Mouse (Mus musculus): ENCODE measurements around the gene Zmynd8. TPM values are rescaled to one million over a fixed set of nuclear protein-coding genes. Genes with fewer than 3 reads are reported as not detected.

The Zmynd8 gene
- polyA plus RNA-seq, 1 experiment from 2014 or later, result 68.7 TPM

- no peaks in the 10 kb centered on the region for H3K9me3 ChIP-seq
- no peak overlapping the region for H3K9ac ChIP-seq
- H3K27me3 ChIP-seq (replicated peaks), result no peaks in the 10 kb centered on the region
- ATAC-seq (ENCODE audit: low FRiP score, low read depth), result no peak
- WGBS, result 82% methylated on average over 9 of the region's 9 CpGs
- H3K36me3 ChIP-seq, result peaks cover 14% of the 10 kb centered on the region
- no peak overlapping the region for H3K4me3 ChIP-seq
- H3K4me2 ChIP-seq (replicated peaks), result no peak overlapping the region
- H3K27ac ChIP-seq, result no peak overlapping the region
- H3K4me1 ChIP-seq, result peaks cover 69% of the 10 kb centered on the region
Measured at GRCm38 (mm10) chr2:165852896-165853633, 45.8 kb downstream of the Zmynd8 start.

- Histone ChIP-seq H3K9me3 (no peaks in the 10 kb centered on the region), H3K27ac (0 out of 2 replicates have a peak overlapping the region, but pooled peaks have one; percentile 7), H3K4me3 (no peak overlapping the region), H3K4me1 (peaks cover 63% of the 10 kb centered on the region), H3K27me3 (replicated peaks) (no peaks in the 10 kb centered on the region), H3K9ac (no peak overlapping the region), H3K36me3 (peaks cover 14% of the 10 kb centered on the region), H3K4me2 (replicated peaks) (no peak overlapping the region)
- WGBS, result 91% methylated on average over 11 of the region's 11 CpGs
- no peak for ATAC-seq (ENCODE audit: low FRiP score, low read depth)
Measured at GRCm38 (mm10) chr2:165852453-165852852, 46.4 kb downstream of the Zmynd8 start.

- Histone ChIP-seq H3K4me1 (peaks cover 57% of the 10 kb centered on the region), H3K27me3 (replicated peaks) (no peaks in the 10 kb centered on the region), H3K27ac (0 out of 2 replicates have a peak overlapping the region, but pooled peaks have one; percentile 26), H3K4me2 (replicated peaks) (no peak overlapping the region), H3K4me3 (no peak overlapping the region), H3K9me3 (no peaks in the 10 kb centered on the region), H3K36me3 (peaks cover 18% of the 10 kb centered on the region), H3K9ac (peak overlapping the region; percentile 17; the same call in 1 of the 2 replicates)
- WGBS, result 90% methylated on average over 13 of the region's 13 CpGs
- no peak for ATAC-seq (ENCODE audit: low FRiP score, low read depth)
Measured at GRCm38 (mm10) chr2:165851811-165852415, 46.9 kb downstream of the Zmynd8 start.

- peaks cover 28% of the 10 kb centered on the region for H3K36me3 ChIP-seq
- peaks cover 46% of the 10 kb centered on the region for H3K4me1 ChIP-seq
- no peak overlapping the region for H3K9ac ChIP-seq
- H3K27ac ChIP-seq, result no peak overlapping the region
- WGBS, result 84% methylated on average over 6 of the region's 6 CpGs
- H3K27me3 ChIP-seq (replicated peaks), result no peaks in the 10 kb centered on the region
- ATAC-seq (ENCODE audit: low FRiP score, low read depth), result no peak
- H3K4me3 ChIP-seq, result no peak overlapping the region
- H3K9me3 ChIP-seq, result no peaks in the 10 kb centered on the region
- H3K4me2 ChIP-seq (replicated peaks), result no peak overlapping the region
Measured at GRCm38 (mm10) chr2:165850826-165851225, 48.0 kb downstream of the Zmynd8 start.

- Histone ChIP-seq H3K4me3 (no peak overlapping the region), H3K4me1 (peaks cover 29% of the 10 kb centered on the region), H3K9me3 (no peaks in the 10 kb centered on the region), H3K36me3 (peaks cover 45% of the 10 kb centered on the region), H3K27ac (no peak overlapping the region), H3K4me2 (replicated peaks) (no peak overlapping the region), H3K9ac (no peak overlapping the region), H3K27me3 (replicated peaks) (no peaks in the 10 kb centered on the region)
- 63% methylated on average over 5 of the region's 5 CpGs for WGBS
- no peak; the same call in 1 of the 2 replicates for ATAC-seq (ENCODE audit: low FRiP score, low read depth)
Measured at GRCm38 (mm10) chr2:165849129-165849528, 49.7 kb downstream of the Zmynd8 start.

- H3K9ac ChIP-seq, result no peak overlapping the region
- no peak overlapping the region for H3K4me2 ChIP-seq (replicated peaks)
- peaks cover 17% of the 10 kb centered on the region for H3K4me1 ChIP-seq
- H3K9me3 ChIP-seq, result no peaks in the 10 kb centered on the region
- H3K27me3 ChIP-seq (replicated peaks), result no peaks in the 10 kb centered on the region
- 91% methylated on average over 8 of the region's 8 CpGs for WGBS
- ATAC-seq (ENCODE audit: low FRiP score, low read depth), result no peak
- H3K27ac ChIP-seq, result no peak overlapping the region
- peaks cover 66% of the 10 kb centered on the region for H3K36me3 ChIP-seq
- no peak overlapping the region for H3K4me3 ChIP-seq
Measured at GRCm38 (mm10) chr2:165846787-165847186, 52.0 kb downstream of the Zmynd8 start.

GRCm38 (mm10) chr2:165845490-165845889 is 53.3 kb downstream of the Zmynd8 start:
- no peak overlapping the region for H3K27ac ChIP-seq
- WGBS, result 88% methylated on average over 22 of the region's 22 CpGs

GRCm38 (mm10) chr2:165843350-165843749 is 55.5 kb downstream of the Zmynd8 start:
- H3K36me3 ChIP-seq, result peaks cover 80% of the 10 kb centered on the region
- H3K9ac ChIP-seq, result no peak overlapping the region
- no peak for ATAC-seq (ENCODE audit: low FRiP score, low read depth)
- H3K27ac ChIP-seq, result no peak overlapping the region
- no peak overlapping the region for H3K4me3 ChIP-seq
- H3K4me2 ChIP-seq (replicated peaks), result no peak overlapping the region
- 96% methylated on average over 6 of the region's 6 CpGs for WGBS
- no peaks in the 10 kb centered on the region for H3K9me3 ChIP-seq
- H3K27me3 ChIP-seq (replicated peaks), result no peaks in the 10 kb centered on the region
- H3K4me1 ChIP-seq, result peaks cover 12% of the 10 kb centered on the region; the same call in 1 of the 2 replicates

More at GRCm38 (mm10) chr2:165845490-165845889, 53.3 kb downstream of the Zmynd8 start:
- no peak for ATAC-seq (ENCODE audit: low FRiP score, low read depth)
- no peaks in the 10 kb centered on the region for H3K27me3 ChIP-seq (replicated peaks)
- no peaks in the 10 kb centered on the region for H3K9me3 ChIP-seq
- no peak overlapping the region for H3K4me2 ChIP-seq (replicated peaks)
- no peak overlapping the region for H3K4me3 ChIP-seq
- peaks cover 71% of the 10 kb centered on the region for H3K36me3 ChIP-seq
- no peak overlapping the region for H3K9ac ChIP-seq
- peaks cover 11% of the 10 kb centered on the region; the same call in 1 of the 2 replicates for H3K4me1 ChIP-seq

GRCm38 (mm10) chr2:165842241-165842640 is 56.6 kb downstream of the Zmynd8 start:
- no peak overlapping the region for H3K4me2 ChIP-seq (replicated peaks)
- H3K27me3 ChIP-seq (replicated peaks), result no peaks in the 10 kb centered on the region
- WGBS, result 97% methylated on average over 10 of the region's 10 CpGs
- peaks cover 88% of the 10 kb centered on the region for H3K36me3 ChIP-seq
- H3K4me1 ChIP-seq, result peaks cover 22% of the 10 kb centered on the region; the same call in 1 of the 2 replicates
- H3K9ac ChIP-seq, result no peak overlapping the region
- no peak overlapping the region for H3K27ac ChIP-seq
- ATAC-seq (ENCODE audit: low FRiP score, low read depth), result no peak
- H3K4me3 ChIP-seq, result no peak overlapping the region
- H3K9me3 ChIP-seq, result no peaks in the 10 kb centered on the region

GRCm38 (mm10) chr2:165841805-165842204 is 57.0 kb downstream of the Zmynd8 start:
- ATAC-seq (ENCODE audit: low FRiP score, low read depth), result no peak
- H3K36me3 ChIP-seq, result peaks cover 88% of the 10 kb centered on the region
- 95% methylated on average over 6 of the region's 6 CpGs for WGBS
- H3K4me2 ChIP-seq (replicated peaks), result no peak overlapping the region
- H3K9me3 ChIP-seq, result no peaks in the 10 kb centered on the region
- no peak overlapping the region for H3K27ac ChIP-seq
- no peak overlapping the region for H3K4me3 ChIP-seq
- H3K27me3 ChIP-seq (replicated peaks), result no peaks in the 10 kb centered on the region
- peaks cover 22% of the 10 kb centered on the region; the same call in 1 of the 2 replicates for H3K4me1 ChIP-seq
- H3K9ac ChIP-seq, result no peak overlapping the region

- 94% methylated on average over 7 of the region's 7 CpGs for WGBS
- Histone ChIP-seq H3K4me3 (no peak overlapping the region), H3K4me2 (replicated peaks) (no peak overlapping the region), H3K27me3 (replicated peaks) (no peaks in the 10 kb centered on the region), H3K9ac (no peak overlapping the region), H3K4me1 (peaks cover 22% of the 10 kb centered on the region; the same call in 1 of the 2 replicates), H3K27ac (no peak overlapping the region), H3K36me3 (peaks cover 89% of the 10 kb centered on the region), H3K9me3 (no peaks in the 10 kb centered on the region)
- ATAC-seq (ENCODE audit: low FRiP score, low read depth), result no peak
Measured at GRCm38 (mm10) chr2:165840852-165841251, 58.0 kb downstream of the Zmynd8 start.

GRCm38 (mm10) chr2:165839317-165839652 is 59.5 kb downstream of the Zmynd8 start:
- no peaks in the 10 kb centered on the region for H3K9me3 ChIP-seq
- 62% methylated on average over 2 of the region's 2 CpGs for WGBS
- no peak overlapping the region for H3K9ac ChIP-seq
- peaks cover 22% of the 10 kb centered on the region; the same call in 1 of the 2 replicates for H3K4me1 ChIP-seq
- H3K27me3 ChIP-seq (replicated peaks), result no peaks in the 10 kb centered on the region
- H3K27ac ChIP-seq, result peak overlapping the region; percentile 44
- no peak overlapping the region for H3K4me3 ChIP-seq
- H3K4me2 ChIP-seq (replicated peaks), result 0 out of 2 replicates have a peak overlapping the region, but pooled peaks have one; percentile 1
- peaks cover 88% of the 10 kb centered on the region for H3K36me3 ChIP-seq
- 0 out of 2 replicates have a peak, but pooled peaks have one; percentile 31 for ATAC-seq (ENCODE audit: low FRiP score, low read depth)
